Mouse (Mus musculus) small intestine, adult 2 months (tissue): ENCODE measurements around the gene Foxb2. TPM values are rescaled to one million over a fixed set of nuclear protein-coding genes. Genes with fewer than 3 reads are reported as not detected.
"Not testable (repeated sequence)": the region's sequence is repeated elsewhere in the genome, so short reads cannot be mapped to it uniquely, and the experiment has no call there.

ENCODE experiments used
- H3K27ac ChIP-seq: fragments of 200-500 bp; 2 replicates; pipeline ENCODE4 v1.5.1; 2012; ENCODE audit warnings: low read depth, low read length, control low read depth, inconsistent platforms; ENCODE audit not compliant: insufficient read depth
- H3K27me3 ChIP-seq: fragments of 200-500 bp; 2 replicates; pipeline ENCODE4 v1.6.1; 2012; ENCODE audit warnings: mild to moderate bottlenecking, moderate library complexity, low read length, inconsistent platforms; ENCODE audit not compliant: control insufficient read depth, insufficient read depth
- H3K36me3 ChIP-seq: fragments of 200-500 bp; 2 replicates; pipeline ENCODE4 v1.6.1; 2012; ENCODE audit warnings: mild to moderate bottlenecking, low read length, control low read depth, inconsistent platforms; ENCODE audit not compliant: control insufficient read depth, insufficient read depth
- H3K4me1 ChIP-seq: fragments of 200-500 bp; 2 replicates; pipeline ENCODE4 v1.6.1; 2012; ENCODE audit warnings: low read length, inconsistent platforms, mixed read lengths; ENCODE audit not compliant: control insufficient read depth, insufficient read depth, insufficient read length
- H3K4me3 ChIP-seq: fragments of 200-500 bp; 2 replicates; pipeline ENCODE4 v1.5.1; 2012; ENCODE audit warnings: low read depth, mild to moderate bottlenecking, control low read depth, inconsistent platforms, low read length, moderate library complexity
- CTCF ChIP-seq: fragments of 200-500 bp; IDR thresholded peaks from 2 replicates; pipeline ENCODE4 v1.5.1; 2012; ENCODE audit warnings: low read depth, mild to moderate bottlenecking, control low read depth, inconsistent platforms, low read length, moderate library complexity, mixed read lengths; ENCODE audit not compliant: insufficient replicate concordance, insufficient read length; ENCODE audit errors: extremely low read depth
- POLR2A ChIP-seq: fragments of 200-500 bp; IDR thresholded peaks from 2 replicates; pipeline ENCODE4 v1.6.1; 2012; ENCODE audit warnings: low read depth, mild to moderate bottlenecking, control low read depth, inconsistent platforms, low read length, moderate library complexity
- WGBS: fragments of 180-500 bp; shearing (Covaris S2); methylation state at CpG from one replicate; pipeline ENCODE4 v1.1.7; 2018; 5-methylcytosine and 5-hydroxymethylcytosine counted together
- polyA plus RNA-seq: library from polyadenylated mRNA; depleted of rRNA; stranded (reverse); fragments of >200 nt; gene quantifications from 2 replicates; pipeline ENCODE4 v1.2.3, GENCODE M21; 2012; rRNA removed

The Foxb2 gene
- polyA plus RNA-seq, 1 experiment = not detected

- WGBS = 62% methylated on average over 4 of the region's 4 CpGs
- Histone ChIP-seq H3K4me3 (no peak overlapping the region), H3K4me1 (no peaks in the 10 kb centered on the region), H3K27ac (no peak overlapping the region), H3K36me3 (no peaks in the 10 kb centered on the region), H3K27me3 (no peaks in the 10 kb centered on the region)
- no peak for TF ChIP-seq CTCF
Observed at GRCm38 (mm10) chr19:16858646-16859045, 15.0 kb downstream of the Foxb2 start.

- no peak overlapping the region for H3K4me3 ChIP-seq
- no peaks in the 10 kb centered on the region for H3K4me1 ChIP-seq
- 68% methylated on average over 5 of the region's 5 CpGs for whole genome bisulfite sequencing
- TF ChIP-seq POLR2A (no peak), CTCF (no peak)
- no peaks in the 10 kb centered on the region for H3K27me3 ChIP-seq
- H3K36me3 ChIP-seq = no peaks in the 10 kb centered on the region
- H3K27ac ChIP-seq = no peak overlapping the region
Observed at GRCm38 (mm10) chr19:16856752-16857151, 16.9 kb downstream of the Foxb2 start.

- H3K27ac ChIP-seq = not testable (repeated sequence)
- WGBS = 94% methylated on average over 2 of the region's 2 CpGs
Observed at GRCm38 (mm10) chr19:16844091-16844490, 29.5 kb downstream of the Foxb2 start.

DNA sequence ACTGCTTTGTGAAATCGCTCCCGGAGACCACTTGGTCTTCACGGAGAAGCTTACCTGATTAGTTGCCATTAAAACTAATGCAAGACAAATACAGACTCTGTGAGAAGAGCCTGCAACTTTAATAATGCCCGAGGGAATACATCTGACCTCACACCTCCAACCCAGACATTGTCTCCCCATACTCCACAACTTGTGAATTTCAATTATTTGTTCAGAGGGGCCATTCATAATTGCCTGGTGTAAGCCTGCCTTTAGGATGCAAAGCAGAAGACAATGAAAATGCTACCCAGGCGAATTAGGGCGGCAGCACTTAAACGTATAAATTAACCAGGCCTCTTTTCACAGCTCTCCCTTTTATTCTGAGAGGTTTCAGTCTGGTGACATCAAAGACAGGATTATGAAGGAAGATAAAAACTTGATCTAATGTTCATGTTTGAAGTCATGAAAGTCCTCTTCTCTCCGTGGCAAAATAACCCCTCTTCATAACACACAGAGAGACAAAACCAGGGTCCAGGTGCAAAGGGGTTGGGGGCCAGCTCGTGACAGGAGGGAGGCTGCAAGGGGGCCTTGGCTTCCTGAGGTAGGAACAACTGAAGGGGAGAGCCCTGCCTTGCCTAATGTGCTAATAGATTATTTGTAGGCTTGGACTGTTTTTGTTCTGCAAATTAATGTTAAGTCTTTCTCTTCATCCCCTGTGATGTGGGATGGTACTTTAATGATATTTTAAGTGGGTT, 31.9 kb downstream of the Foxb2 start:
- Histone ChIP-seq H3K27me3 (no peaks in the 10 kb centered on the region), H3K27ac (no peak overlapping the region), H3K36me3 (no peaks in the 10 kb centered on the region), H3K4me3 (no peak overlapping the region), H3K4me1 (no peaks in the 10 kb centered on the region)
- WGBS = 51% methylated on average over 9 of the region's 9 CpGs
- TF ChIP-seq CTCF (no peak), POLR2A (no peak)

More at GRCm38 (mm10) chr19:16844091-16844490, 29.5 kb downstream of the Foxb2 start:
- not testable (repeated sequence) for H3K4me1 ChIP-seq, H3K27me3 ChIP-seq, H3K4me3 ChIP-seq, H3K36me3 ChIP-seq

GRCm38 (mm10) chr19:16841001-16841400, 32.6 kb downstream of the Foxb2 start:
- 89% methylated on average over 8 of the region's 8 CpGs for WGBS

GRCm38 (mm10) chr19:16827657-16828056, 45.9 kb downstream of the Foxb2 start:
- 60% methylated on average over 5 of the region's 5 CpGs for WGBS
- Histone ChIP-seq H3K4me1 (no peaks in the 10 kb centered on the region), H3K36me3 (no peaks in the 10 kb centered on the region), H3K27me3 (no peaks in the 10 kb centered on the region), H3K27ac (no peak overlapping the region), H3K4me3 (no peak overlapping the region)
- TF ChIP-seq CTCF (no peak), POLR2A (no peak)

More at GRCm38 (mm10) chr19:16841001-16841400, 32.6 kb downstream of the Foxb2 start:
- Histone ChIP-seq H3K36me3 (no peaks in the 10 kb centered on the region), H3K27me3 (no peaks in the 10 kb centered on the region), H3K4me1 (no peaks in the 10 kb centered on the region), H3K4me3 (no peak overlapping the region), H3K27ac (no peak overlapping the region)
- no peak for TF ChIP-seq POLR2A

DNA sequence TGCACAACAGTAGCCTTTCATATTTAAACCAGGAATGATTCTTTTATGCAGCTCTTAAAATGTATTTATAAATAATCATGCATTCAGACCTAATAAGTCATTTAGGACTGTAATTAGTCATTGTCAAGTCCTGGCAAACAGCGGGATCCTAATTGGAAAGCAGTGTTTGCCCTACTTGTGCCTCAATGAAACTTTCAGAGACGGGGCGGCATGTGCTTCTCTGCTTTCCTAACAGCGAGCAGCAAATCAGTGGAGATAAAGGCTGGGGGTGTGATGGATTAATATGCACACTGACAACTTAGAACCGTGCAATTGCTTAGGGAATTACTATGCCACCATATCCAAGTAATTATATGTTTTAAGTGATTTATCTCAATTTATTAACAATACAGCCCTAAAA, 48.4 kb downstream of the Foxb2 start:
- 53% methylated on average over 5 of the region's 5 CpGs for WGBS
- TF ChIP-seq CTCF (no peak), POLR2A (no peak)
- no peak overlapping the region for H3K4me3 ChIP-seq
- no peaks in the 10 kb centered on the region for H3K27me3 ChIP-seq
- H3K4me1 ChIP-seq = no peaks in the 10 kb centered on the region
- H3K27ac ChIP-seq = no peak overlapping the region
- H3K36me3 ChIP-seq = no peaks in the 10 kb centered on the region

Other genes starting within 250 kb of the Foxb2 start
- 0.47 and 0.84 TPM in 2 replicates for gene Vps13a, start 92.9 kb downstream of the Foxb2 start, polyA plus RNA-seq
- 0.39 and 0.65 TPM in 2 replicates for gene Prune2, start 82.3 kb upstream of the Foxb2 start, polyA plus RNA-seq